Mouse (Mus musculus): Measurements from ENCODE around the gene Mroh2b.

Mroh2b gene

DNA sequence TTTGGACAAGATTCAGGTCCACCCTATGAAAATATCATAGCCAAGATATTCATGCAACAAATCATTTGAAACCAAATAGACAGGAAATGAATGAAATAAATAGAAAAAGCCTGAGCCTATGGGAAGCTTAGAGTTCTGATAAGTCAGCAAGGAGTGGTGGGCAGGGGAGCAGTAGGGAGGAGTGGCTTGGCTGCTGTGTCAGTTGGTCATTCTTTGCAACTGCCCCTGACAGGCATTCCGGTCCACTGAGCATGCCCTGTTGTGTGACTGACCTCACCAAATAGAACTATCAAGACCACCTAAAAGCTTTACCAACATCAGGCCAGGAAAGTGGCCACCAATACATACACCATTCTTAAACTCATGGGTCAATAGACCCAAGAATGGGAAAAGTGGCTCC, at the start of gene Mroh2b:
TSS of gene Mroh2b (plus strand) at position 301 of the 400 bp plus-strand sequence.
- peak in 1 of 2 experiments; percentile 6 for DNase-seq

GRCm38 (mm10) chr15:4850015-4850414, 48.5 kb upstream of the Mroh2b start:
- no peak for DNase-seq

- no peak for DNase-seq
Measured at GRCm38 (mm10) chr15:4894962-4895361, 3.6 kb upstream of the Mroh2b start.

DNA sequence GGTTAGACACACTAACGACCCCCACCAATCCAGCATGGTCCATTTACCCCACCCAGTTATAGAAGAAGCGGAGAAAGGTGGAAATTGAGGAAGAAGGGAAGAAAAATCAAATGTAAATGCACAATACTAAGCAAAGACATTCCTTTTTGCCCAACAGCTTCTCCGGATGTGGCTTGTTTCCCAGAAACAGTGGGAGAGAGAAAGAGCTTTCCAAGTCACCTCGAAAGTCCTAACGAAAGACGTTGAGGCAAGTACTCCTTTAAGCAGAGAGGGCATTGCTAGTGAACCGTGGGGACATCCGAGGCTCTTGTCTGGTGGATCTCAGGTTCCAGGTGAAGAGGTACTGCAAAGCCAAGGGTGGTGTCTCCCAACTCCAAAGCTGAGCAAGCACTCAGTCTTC, 36.2 kb downstream of the Mroh2b start:
- peak; percentile 43 to 52 for DNase-seq

DNA sequence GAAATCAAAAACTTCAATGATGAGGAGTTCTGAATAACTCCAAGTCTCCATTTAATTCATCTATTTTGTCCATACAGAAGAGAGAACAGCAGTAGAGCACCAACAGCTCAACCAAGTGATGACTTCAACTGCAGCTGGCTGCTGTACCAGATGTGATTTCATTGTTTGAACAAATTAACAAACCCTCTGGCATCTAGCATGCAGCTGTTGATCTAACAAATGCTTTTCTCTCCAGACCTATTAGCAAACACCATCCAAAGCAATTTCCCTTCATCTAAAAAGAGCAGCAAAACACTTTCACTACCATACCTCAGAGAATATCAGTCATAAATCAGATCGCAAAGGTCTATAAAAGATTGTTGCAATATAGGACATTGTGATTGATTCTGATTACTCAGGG, 74.8 kb downstream of the Mroh2b start:
- no peak for DNase-seq

GRCm38 (mm10) chr15:5002903-5003302, 104.4 kb downstream of the Mroh2b start:
- DNase-seq, result no peak

DNA sequence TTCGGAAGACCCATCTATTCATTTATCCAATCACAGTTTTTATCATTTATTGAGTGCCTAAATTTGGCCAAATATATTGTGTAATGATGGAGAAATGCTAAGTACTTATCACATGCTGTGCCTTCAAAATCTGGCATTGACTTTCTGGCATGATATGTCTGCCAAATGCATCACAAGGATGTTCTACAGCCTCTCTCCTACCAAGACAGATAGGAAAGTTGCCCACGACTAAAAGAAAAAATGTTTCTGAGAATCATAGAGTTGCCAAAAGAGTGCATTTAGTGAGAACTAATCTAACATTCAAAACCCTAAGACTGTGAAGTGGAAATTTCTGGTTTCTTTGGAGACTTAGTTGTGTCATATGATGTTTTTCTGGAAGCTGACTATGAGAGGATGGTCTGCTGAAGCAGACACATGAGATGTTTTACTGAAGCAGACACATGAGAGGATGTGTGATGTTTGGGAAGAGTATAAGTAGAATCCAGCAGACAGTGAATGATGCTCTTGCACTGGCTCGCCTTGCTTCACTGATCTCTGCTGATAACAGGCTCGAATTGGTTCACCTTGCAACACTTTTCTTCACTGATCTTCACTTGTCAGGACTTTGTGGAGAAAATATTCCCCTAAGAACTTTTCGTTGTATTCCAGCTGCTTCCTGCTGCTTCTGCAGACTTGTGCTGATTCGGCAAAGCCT, 105.1 kb downstream of the Mroh2b start:
- no peak for DNase-seq

DNA sequence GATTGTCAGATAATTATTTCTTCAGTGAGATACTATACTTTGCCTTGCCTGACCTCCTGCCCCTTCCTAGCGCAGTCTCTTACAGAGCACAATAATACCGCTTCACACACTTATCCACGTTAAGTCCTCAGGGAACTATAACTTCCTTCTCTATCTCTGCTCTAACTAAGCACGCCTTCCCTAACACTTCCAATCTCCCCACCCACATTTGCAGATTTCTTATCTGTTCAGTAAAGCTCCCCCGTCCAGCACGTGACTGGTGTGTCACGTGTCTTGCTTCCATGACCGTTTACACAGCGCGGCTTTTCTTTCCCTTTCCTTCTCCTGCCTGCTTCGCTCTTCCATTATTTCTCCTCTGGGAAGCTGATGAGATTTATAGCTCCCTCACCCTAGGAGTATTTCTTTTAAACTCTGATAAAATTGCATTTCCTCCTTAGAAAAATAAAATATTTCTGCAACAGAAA, 111.1 kb downstream of the Mroh2b start:
- no peak for DNase-seq
